Mouse (Mus musculus): ENCODE results near the gene Galc.

Gene Galc

DNA sequence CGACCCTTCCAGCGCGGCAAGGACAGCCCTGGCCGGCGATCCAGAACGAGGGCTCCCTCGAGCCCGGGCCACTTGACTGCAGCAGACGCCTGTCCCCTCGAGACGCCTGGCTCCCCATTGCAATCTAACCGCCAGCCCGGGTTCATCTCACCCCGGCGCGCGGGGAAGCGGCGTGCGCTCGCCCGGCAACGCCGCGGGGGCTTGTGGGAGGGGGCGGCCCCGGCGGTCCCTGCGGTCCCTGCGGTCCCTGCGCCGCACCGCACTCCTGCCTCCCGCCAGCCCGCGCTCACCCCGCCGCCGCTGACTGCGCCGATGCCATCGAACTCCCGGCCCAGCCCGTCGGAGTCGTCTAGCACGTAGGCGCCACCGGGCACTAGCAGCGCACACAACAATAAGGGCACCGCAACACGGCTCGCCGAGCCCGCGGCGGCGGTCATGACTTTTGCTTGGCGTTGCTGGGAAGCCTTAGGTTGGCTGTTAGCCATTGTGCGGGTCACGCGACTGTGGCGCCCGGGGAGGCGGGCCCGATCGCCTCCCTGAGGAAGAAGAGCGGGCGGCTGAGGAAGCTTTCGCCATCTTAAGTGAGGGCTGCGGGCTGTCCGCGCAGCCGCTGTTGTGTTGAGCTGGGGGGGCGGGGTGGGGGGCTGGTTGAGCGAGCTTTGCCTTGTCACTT is at the start of gene Galc:
TSS of gene Galc (minus strand) at position 615 of the 673 bp plus-strand sequence.
- peak; percentile 79 to 89 for DNase-seq (ENCODE audit: low spot score in 2 of 2)

DNA sequence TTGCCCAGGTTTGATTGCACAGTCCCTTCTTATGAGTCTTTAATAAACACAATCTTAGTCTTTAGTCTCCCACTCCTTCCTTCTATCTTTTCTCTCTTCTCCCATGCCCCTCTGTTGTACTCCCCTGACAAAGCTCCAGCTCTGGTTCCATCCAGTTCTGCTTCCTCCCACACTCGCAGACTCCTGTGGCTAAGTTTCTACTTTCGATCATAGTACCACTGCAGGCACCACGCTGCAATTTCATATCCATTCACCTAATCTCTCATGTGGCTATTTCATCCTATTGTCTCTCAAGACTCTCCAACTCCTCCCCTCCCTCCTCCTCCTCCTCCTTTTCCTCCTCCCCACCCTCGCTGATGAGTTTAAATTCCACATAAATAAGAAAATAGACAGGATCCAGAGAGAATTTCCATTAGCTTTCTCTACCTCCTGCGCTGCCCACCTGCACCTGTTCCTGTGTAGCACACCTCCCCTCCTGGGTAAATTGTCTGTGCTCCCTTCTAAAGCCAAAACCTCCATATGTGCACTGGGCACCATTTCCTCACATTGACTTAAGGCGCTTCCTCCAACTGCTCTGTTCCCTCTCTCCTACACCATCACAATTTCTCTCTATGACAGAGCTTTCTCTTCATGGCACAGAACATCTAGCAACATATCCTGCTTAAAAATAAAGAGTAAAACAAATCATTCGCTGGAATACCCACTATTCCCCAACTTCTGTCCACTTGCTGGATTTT is 48.1 kb upstream of the Galc start:
- DNase-seq (ENCODE audit: low spot score in 2 of 2), result no peak

DNA sequence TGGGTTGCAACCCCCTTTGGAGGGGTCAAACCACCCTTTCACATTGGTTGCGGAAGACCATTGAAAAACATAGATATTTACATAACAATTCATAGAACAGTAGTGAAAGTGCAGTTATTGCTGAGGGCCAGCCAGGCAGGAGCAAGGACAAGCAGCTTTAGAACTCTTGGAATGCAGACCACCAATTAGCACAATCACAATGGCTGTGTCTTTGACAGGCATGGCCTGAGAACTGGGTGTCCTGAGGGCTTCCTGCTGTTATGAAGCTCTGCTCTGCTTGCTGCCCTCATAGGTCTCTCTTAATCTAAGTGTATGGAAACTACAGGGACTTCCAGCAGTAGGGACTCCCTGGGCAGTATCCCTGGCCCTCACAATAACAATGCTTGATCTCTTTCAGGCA is 43.8 kb upstream of the Galc start:
- no peak for DNase-seq (ENCODE audit: low spot score in 2 of 2)

DNA sequence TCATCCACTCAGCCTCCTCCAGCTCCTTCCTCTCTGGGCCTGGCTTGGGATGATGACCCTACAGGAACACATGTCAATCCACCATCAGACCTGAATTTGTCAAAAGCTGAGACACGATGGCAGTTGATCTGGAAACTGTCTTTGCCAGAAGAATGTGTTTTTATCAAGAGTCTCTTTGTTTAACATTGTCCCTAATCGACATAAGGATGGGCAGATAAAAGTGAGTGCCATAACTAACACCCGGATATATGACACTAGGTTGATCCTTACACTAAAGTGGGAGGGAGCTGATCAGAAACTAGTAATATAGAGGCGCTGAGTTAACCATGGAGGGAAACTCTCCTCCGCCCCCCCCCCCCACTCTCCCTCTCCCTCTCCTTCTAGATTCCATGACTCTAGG is 42.7 kb upstream of the Galc start:
- DNase-seq (ENCODE audit: low spot score in 2 of 2), result no peak

DNA sequence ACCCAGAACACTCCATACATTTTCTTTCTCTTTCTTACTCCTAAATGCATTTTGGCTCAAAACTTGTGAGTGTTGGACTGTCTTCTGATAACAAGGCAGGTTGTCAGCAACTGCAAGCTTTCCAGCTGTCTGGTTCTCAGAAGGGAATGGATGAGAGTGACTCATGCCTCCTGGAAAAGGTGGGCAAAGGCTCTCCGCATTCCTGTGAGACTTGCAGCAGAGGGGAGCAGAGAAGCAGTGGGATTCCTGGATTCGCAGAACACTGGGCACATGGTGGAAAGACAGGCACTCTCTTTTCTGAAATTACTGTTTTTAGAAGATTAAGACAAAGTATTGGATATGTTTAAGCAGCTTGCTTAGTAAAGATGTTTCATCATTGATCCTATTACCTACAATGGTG is 35.0 kb upstream of the Galc start:
- no peak for DNase-seq (ENCODE audit: low spot score in 2 of 2)

DNA sequence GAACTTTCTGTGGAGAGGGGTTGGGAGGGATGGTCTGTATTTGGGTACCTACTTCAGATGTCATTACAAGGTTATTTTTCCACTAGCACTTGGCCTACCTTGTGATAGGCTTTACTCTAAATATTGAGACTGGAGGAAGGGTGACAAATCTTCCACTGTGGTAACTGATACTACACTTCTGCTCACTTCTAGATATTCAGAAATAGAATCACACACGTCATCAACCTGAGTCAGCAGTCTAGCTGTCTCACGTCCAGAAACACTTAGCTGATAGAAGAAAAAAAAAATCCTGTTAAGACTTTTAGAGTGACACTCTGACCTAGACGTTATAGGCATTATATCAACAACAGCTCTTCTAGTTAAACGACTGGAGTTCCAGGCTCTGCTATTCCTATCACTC is 33.0 kb upstream of the Galc start:
- DNase-seq (ENCODE audit: low spot score in 2 of 2), result no peak

DNA sequence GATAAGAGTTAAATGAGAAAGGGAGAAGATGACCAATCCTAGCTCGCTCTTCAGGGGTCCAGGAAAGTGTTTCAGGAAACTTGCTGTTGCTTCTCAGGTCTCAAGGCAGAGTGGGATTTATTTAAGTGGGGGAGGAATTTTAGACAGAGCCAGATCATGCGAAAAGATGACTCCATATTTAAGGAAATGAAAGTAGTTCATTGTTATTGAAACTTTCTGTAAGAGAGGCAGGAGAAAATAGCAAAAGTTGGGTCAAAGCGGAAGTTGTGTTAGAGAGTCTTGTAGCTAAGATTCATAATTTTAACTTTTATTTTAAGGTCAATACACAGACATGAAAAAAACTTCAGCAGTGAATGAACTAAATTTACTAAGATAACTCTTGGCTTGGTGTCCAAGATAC is 31.2 kb upstream of the Galc start:
- DNase-seq (ENCODE audit: low spot score in 2 of 2), result no peak

DNA sequence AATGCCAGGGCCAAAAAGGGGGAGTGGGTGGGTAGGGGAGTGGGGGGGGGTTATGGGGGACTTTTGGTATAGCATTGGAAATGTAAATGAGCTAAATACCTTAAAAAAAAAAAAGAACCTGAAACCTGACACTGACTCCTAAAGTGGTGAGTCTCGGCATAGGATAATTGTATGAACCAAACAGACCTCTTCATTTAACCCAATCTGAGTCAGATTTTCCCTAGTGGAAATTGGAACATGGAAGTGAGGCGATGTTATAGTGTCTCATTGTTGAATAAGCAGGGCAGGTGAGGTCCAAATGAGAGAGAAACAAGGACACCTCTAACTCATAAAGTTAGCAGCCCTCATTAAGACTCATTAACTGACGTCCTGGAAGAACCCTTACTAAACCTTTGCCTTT is 25.2 kb upstream of the Galc start:
- DNase-seq (ENCODE audit: low spot score in 2 of 2), result no peak

DNA sequence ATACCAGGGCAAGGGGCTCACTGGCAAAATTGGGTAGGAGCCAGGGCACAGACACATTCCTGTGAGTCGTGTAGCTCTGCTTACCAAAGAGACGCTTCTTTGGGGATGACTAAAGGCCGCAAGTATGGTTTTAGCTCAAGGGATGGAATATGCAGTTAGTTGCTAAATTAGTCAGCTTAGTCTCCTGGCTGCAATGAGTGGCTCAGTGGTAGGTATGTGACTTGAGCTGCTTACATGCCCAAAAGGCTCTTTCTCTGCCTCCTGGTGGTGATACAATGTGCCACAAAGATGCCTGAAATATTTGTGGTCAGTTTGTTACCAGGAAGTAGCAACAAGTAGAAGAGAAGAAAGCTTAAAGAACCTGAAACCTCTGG is 24.2 kb upstream of the Galc start:
- no peak for DNase-seq (ENCODE audit: low spot score in 2 of 2)

DNA sequence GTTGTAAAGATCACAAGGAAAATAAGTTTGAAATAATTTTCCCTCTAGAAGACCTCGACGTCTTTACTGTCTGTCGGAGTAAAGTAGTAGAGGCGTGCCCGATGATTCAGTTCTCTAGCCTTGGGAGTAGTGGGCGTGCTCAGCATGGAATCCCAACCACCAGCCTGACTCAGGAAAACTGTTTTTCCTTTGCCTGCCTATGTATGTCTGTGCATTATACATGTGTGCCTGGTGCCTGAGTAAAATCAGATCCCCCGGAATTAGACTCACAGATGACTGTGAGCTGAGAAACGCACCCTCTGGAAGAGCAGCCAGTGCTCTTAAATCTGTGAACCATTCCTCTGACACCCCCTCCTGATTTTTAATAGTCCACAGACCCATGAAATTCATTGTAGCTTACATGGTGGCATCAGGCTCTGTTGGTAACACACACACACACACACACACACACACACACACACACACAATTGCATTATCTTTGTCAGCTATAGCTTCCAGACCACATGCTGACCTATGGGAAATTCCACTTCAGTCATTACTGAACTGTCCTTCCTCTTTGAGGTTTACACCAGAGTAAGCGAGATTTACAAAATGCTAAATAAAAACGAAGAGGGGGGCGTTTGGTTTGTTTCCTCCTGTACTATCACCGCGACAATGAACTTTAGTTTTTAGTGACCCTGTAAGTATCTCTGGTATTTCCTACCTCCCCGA is 23.7 kb upstream of the Galc start:
- no peak for DNase-seq (ENCODE audit: low spot score in 2 of 2)

DNA sequence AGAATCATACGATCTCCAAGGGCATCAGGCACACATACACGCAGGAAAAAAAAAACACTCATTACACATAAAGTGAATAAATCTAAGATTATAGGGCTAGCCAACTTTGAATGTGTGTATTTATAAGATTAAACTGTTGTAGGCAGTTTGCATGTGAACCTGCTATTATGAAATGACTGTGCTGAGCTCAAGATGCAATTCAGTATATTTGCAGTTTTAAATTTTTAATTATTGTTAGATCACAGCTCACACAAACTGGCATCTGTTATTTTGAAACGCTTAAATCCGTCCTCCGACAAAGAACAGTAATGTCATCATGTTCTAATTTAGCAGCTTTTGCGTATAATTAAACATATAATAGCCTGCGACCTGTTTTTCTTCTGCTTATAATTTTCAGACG is 21.7 kb upstream of the Galc start:
- DNase-seq (ENCODE audit: low spot score in 2 of 2), result no peak

DNA sequence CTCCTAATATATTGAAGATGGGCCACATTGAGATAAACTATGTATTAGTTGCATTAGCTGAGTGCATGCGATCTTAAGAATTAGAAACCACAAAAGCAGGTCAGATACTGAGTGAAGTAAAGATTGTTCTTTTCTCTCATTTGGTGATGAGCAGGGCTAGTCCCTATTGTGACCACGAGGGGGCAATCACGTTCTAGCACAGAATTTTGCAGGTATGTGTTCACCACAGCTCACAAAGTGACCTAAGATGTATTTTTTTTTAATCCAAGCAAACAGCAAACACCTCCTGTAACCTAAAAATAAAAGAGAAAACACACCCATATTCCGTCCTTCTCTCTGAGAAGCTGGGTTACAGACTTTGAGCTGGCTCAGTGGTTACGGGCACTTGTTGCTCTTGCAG is 21.3 kb upstream of the Galc start:
- DNase-seq (ENCODE audit: low spot score in 2 of 2), result peak in 1 of 2 experiments; percentile 12

DNA sequence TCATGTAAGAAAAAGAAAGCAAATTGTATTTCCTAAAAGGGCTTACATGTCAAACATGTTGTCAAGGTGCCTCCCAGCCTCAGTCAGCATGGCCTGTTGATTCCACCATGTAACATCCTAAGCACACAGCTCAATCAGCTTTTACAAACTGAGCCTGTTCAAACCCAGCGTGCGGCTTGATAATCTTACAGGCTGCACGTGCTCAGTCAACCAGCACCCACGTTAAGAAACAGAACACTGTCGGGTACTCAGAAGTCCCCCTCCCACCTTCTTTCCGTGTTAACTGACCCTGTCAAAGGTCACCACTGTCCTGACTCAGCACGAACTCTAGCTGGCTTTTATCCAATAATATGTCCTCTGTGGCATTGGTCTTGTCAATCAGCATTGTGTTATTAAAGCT is 13.2 kb upstream of the Galc start:
- DNase-seq (ENCODE audit: low spot score in 2 of 2), result no peak

DNA sequence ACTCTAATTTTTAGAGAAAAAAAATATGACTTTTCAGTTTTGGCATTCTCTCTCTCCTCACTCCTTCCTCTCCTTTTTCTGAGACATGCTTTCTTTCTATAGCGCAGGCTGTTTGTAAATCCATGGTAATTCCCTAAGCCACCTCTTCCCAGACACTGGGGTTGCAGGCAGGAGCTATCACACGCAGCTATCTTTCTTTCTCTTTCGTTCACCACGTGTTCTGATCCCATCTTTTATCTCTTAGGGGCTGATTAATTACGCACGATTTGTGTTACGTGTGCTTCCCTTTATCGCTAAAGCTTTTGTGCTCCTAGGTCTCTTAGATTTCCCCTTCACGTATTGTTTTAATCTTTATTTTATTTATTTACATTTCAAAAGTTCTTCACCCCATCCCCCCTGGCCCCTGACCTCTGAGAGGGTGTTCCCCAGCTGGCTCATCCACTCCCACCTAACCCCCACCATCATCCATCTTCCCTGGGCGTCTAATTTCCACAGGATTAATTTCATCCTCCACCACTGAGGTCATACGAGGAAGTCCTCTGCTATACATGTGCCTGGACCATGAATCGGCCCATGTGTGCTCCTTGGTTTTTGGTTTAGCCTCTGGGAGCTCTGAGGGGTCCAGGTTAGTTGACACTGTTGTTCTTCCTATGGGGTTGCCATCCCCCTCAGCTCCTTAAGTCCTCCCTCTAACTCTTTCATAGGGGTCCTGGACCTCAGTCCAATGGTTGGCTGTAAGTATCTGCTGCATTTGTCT is 11.7 kb upstream of the Galc start:
- DNase-seq (ENCODE audit: low spot score in 2 of 2), result no peak

DNA sequence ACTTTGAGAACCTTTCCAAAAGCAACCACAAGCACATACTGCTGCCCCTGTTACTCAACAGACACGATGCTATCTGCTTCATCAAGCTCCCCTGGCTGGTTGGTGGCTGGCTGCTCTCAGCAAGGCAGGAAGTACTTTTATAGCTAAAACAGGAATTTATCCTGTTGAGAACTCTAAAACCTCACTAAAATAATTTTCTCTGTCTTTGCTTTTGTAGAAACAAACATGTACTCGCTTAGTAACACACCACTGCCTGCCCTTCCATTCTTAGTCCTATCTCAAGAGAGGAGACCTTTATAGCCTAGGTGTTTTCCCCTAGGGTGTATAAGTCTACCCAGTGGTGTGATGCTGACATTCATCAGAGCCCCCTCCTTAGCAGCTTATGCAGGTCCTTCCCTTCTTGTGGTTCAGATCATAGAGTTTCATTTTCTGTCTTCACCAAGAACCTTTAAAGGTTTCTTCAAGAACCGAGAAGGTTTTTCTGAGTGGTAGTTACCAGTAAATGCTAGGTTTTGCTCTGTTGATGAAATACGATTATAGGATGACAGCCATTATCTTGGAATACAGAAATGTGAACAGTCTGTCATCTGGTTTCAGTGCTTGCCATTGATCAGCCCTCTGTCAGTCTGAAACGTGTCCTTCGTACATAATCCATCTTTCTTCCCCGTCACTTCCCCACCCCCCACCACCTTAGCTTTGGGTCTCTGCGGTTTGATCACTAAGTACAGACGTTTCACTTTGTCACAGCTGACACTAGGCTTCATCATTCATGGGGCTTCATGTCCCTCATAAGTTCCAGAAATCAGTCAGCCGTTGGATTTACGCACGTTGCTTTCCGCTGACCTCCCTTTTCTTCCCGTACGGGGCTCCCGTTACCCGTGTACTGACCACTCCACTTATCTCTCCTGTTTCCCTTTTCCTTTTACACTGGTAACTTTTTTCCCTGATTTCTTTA is 10.8 kb upstream of the Galc start:
- no peak for DNase-seq (ENCODE audit: low spot score in 2 of 2)

DNA sequence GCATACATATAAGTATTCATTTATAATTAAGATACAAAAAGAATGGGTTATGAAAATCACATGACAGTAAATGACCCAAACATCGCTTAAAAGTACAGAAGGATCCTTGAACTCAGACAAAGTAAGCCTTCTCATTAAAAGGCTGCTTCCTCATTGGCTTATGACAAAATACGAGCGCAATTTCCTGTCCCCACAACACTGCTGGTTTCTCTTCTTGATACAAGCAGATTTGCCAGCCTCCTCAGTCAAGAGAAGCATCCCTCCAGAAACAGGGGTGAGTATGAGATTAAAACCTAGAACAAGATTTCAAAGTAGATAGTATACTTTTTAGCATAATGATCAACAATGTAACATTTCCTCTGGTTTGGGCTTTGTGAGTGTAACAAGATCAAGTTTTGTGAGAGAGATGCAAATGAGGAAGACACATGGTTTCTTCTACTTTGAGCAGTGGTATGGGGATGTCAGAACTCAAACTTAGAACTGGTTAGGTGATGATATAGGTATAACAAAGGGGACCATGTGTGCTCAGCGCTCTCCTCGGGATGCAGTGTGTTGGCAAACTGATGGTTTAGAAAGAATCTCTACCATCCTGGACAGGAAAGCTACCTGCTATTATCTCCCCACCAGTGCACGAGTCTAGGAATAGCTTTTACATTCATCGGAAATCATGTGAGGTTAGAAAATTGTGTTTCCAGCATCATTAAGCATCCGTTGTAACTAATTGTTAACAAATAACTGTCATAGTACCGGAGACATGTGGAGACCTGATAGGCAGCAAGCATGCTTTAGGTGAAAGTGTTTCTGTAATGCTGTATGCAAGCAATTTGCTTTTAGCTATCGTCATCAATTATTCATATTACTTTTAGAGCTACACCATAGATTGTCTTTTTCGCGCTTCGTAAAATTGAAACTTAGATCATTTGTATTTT is 9.4 kb upstream of the Galc start, which contains the start of gene Gpr65:
TSS of gene Gpr65 (plus strand) at position 195 of the 929 bp plus-strand sequence.
- DNase-seq (ENCODE audit: low spot score in 2 of 2), result no peak

DNA sequence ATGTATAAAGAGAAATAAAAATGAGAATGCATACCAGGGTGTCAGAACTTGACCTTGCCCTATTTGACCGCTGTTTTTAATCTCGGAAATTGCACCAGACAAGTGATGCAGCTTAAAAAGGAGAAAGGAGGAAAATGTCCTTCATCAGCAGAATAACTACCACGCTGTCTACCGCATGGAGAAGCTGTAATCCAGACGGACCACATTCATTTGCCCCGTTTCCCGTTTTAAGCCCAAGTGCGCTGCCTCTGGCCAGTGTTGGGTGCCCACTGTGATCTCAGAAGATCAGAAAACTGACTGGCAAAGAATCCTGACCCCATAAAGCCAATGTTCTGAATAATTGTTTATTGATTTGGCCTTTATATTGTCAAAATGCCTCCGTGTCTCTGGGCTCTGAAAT is 6.4 kb upstream of the Galc start:
- no peak for DNase-seq (ENCODE audit: low spot score in 2 of 2)

DNA sequence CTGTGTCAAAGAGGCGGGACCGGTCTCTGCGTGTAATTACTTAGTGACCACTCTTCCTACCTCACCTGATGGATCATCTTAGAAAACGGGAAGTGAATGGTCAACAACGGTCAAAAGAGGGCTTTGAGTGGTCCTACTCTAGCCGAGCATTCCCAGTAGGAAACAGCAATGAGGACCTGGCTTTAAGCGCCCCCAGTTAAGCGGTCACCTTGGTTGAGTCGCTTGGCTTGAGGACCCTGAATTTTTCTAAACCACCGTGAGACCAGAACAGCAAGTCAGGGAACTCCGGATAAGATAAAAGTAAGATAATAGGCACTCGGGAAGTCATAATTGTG is 226 bp upstream of the Galc start:
- no peak for DNase-seq (ENCODE audit: low spot score in 2 of 2)

DNA sequence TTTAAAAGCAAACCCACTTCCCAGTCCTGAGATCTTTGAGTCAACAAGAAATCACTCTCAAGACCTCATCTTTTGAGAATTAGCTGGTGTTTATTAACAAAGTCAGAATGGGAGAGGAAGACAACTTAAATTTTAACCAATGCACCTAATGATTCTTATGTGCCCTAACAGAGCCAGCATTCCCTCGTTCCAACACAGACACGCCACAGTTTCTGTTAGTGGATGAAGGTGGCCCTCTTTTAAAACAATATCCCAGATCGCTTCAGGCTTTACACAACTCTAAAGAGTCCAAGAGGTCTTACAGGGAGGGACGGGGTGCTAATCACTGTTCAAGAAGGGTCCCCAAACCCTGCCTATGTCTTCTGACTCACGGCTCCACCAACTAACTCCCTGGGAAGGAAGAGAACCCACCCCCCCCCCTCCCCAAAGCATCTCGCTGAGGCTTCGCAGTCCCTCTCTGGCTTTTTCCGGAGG is 851 bp downstream of the Galc start:
- no peak for DNase-seq (ENCODE audit: low spot score in 2 of 2)

Measured in urinary bladder, adult 18-20 months (tissue).